Comparison of ENCODE assay signal across 25 mouse cellular contexts in genomic region chr7:89205402-89205801, GRCm38 (mm10).
DNase-seq lines count a peak whose midpoint lies in the region; ATAC-seq and TF ChIP-seq lines count a peak whose summit lies in the region.
"Had no signal": no experiment of that assay in that cellular context is flagged by ENCODE, and none has a peak within 500 bp of the region (broad histone marks: within the 10 kb centered on the region; RNA-seq: fewer than 3 reads in every experiment).

No protein-coding gene starts in this region.

- no peaks in the 10 kb centered on the region for H3K36me3 ChIP-seq in heart, embryonic 11.5 days (ENCODE audit: control insufficient read depth, insufficient read depth, low read length)
- peaks cover 7% of the 10 kb centered on the region for H3K36me3 ChIP-seq in G1E (replicated peaks)
- no peaks in the 10 kb centered on the region for H3K36me3 ChIP-seq in liver, embryonic 13.5 days
- H3K36me3 ChIP-seq: forebrain, embryonic 10.5 days; heart, embryonic 10.5 days; hindbrain, embryonic 10.5 days had no signal

- intact Hi-C loops in heart, postnatal 10 days (cut with DNase I) = no loop called here

- H3K4me2 ChIP-seq in heart, embryonic 11.5 days = no peak overlapping the region
- no peak overlapping the region for H3K4me2 ChIP-seq in liver, embryonic 13.5 days
- H3K4me2 ChIP-seq: forebrain, embryonic 13.5 days; hindbrain, embryonic 14.5 days had no signal

- ATAC-seq in heart, embryonic 11.5 days (replicated peaks; ENCODE audit: insufficient number of reproducible peaks, low FRiP score, low TSS enrichment) = 0 out of 2 replicates have a peak, but pooled peaks have one; percentile 18
- peak; percentile 15 for ATAC-seq in G1E (ENCODE audit: extremely low read depth, insufficient number of reproducible peaks, low FRiP score, poor library complexity, severe bottlenecking)
- peak; percentile 29; the same call in 1 of the 2 replicates for ATAC-seq in liver, embryonic 13.5 days (ENCODE audit: low read depth)
- ATAC-seq: activated CD4-positive, CD25-positive, alpha-beta regulatory T cell, adult 4 months; forebrain, embryonic 13.5 days; forebrain, embryonic 16.5 days; hindbrain, postnatal 0 days; inflammation-experienced regulatory T-cells, adult 6 months; intestine, embryonic 16.5 days had no signal

- H3K27me3 ChIP-seq in heart, embryonic 11.5 days (ENCODE audit: control insufficient read depth, insufficient read depth, low read length) = no peaks in the 10 kb centered on the region
- no peaks in the 10 kb centered on the region for H3K27me3 ChIP-seq in G1E (ENCODE audit: insufficient read depth, low read length)
- H3K27me3 ChIP-seq in liver, embryonic 13.5 days = no peaks in the 10 kb centered on the region
- H3K27me3 ChIP-seq: forebrain, embryonic 13.5 days had no signal

- H3K4me3 ChIP-seq in heart, embryonic 11.5 days (ENCODE audit: low read depth, low read length) = no peak overlapping the region
- no peak overlapping the region for H3K4me3 ChIP-seq in G1E (ENCODE audit: low read depth, low read length)
- no peak overlapping the region for H3K4me3 ChIP-seq in liver, embryonic 13.5 days (replicated peaks)
- H3K4me3 ChIP-seq: forebrain, embryonic 10.5 days; forebrain, embryonic 13.5 days; heart, adult 2 months; heart, embryonic 10.5 days; hindbrain, embryonic 10.5 days had no signal

- H3K9me3 ChIP-seq in heart, embryonic 11.5 days (replicated peaks; ENCODE audit: control insufficient read depth, low read length) = no peaks in the 10 kb centered on the region
- H3K9me3 ChIP-seq in G1E (replicated peaks) = no peaks in the 10 kb centered on the region
- no peaks in the 10 kb centered on the region for H3K9me3 ChIP-seq in liver, embryonic 13.5 days (replicated peaks)
- H3K9me3 ChIP-seq: forebrain, embryonic 10.5 days; forebrain, embryonic 13.5 days; heart, embryonic 10.5 days; hindbrain, embryonic 10.5 days had no signal

- TF ChIP-seq CTCF in G1E (IDR thresholded peaks at IDR 0.05; ENCODE audit: low read depth, low read length) = no peak

- peaks cover 6% of the 10 kb centered on the region for H3K4me1 ChIP-seq in heart, embryonic 11.5 days (ENCODE audit: control insufficient read depth, insufficient read depth, low read length)
- peaks cover 4% of the 10 kb centered on the region for H3K4me1 ChIP-seq in G1E (ENCODE audit: insufficient read depth, low read depth, low read length)
- H3K4me1 ChIP-seq in liver, embryonic 13.5 days (replicated peaks) = peaks cover 5% of the 10 kb centered on the region

- H3K9ac ChIP-seq in heart, embryonic 11.5 days (ENCODE audit: low read depth, low read length) = no peak overlapping the region
- H3K9ac ChIP-seq in liver, embryonic 13.5 days = no peak overlapping the region
- H3K9ac ChIP-seq: forebrain, embryonic 13.5 days; hindbrain, embryonic 14.5 days had no signal

- WGBS in heart, embryonic 11.5 days (ENCODE audit: insufficient replicate concordance) = 82% methylated on average over 1 of the region's 1 CpGs
- 76% methylated on average over 1 of the region's 1 CpGs for WGBS in liver, embryonic 13.5 days (ENCODE audit: insufficient replicate concordance)

- no peak for DNase-seq in heart, postnatal 10 days
- no peak for DNase-seq in G1E (ENCODE audit: low spot score)
- no peak for DNase-seq in liver, embryonic 13.5 days
- DNase-seq in adrenal gland, postnatal 36 days = no peak
- DNase-seq in cerebellum, adult 18-20 months = no peak
- DNase-seq: adrenal gland, postnatal 10 days; cerebellum, adult 11 months; cerebellum, adult 8-10 months; cerebellum, postnatal 10 days; cerebellum, postnatal 36 days; gastrocnemius, postnatal 10 days; gastrocnemius, postnatal 36 days; heart, adult 2 months; heart, postnatal 36 days had no signal

- no peak overlapping the region for H3K27ac ChIP-seq in heart, embryonic 11.5 days (ENCODE audit: low read depth, low read length)
- no peak overlapping the region for H3K27ac ChIP-seq in liver, embryonic 13.5 days
- H3K27ac ChIP-seq: forebrain, embryonic 10.5 days; forebrain, embryonic 13.5 days; heart, adult 2 months; heart, embryonic 10.5 days; hindbrain, embryonic 10.5 days; hindbrain, embryonic 14.5 days; hindbrain, postnatal 0 days had no signal
